Mouse (Mus musculus) neural tube, embryonic 11.5 days (tissue): ENCODE measurements around the gene Tmem163. TPM values are rescaled to one million over a fixed set of nuclear protein-coding genes. Genes with fewer than 3 reads are reported as not detected.

ENCODE experiments used
- ATAC-seq: fragments of 200-750 bp; cut with Nextera tagmentation; 2 replicates; pipeline ENCODE4 v1.8.0; 2017; ENCODE audit warnings: moderate number of reproducible peaks, mild to moderate bottlenecking, moderate TSS enrichment, moderate library complexity; ENCODE audit not compliant: insufficient read depth, low FRiP score, low TSS enrichment
- DNase-seq: peaks from one replicate; pipeline ENCODE4 v3.0.0-alpha.2; 2015; ENCODE audit warnings: low spot score
- H3K27ac ChIP-seq: fragments of 300-500 bp; sonication (generic); 2 replicates; pipeline ENCODE4 v1.5.1; 2014; ENCODE audit warnings: low read depth, mild to moderate bottlenecking, low read length
- H3K27me3 ChIP-seq: fragments of 300-500 bp; sonication (generic); 2 replicates; pipeline ENCODE4 v1.6.1; 2014; ENCODE audit warnings: mild to moderate bottlenecking, low read length, mixed read lengths; ENCODE audit not compliant: control insufficient read depth, insufficient read depth
- H3K36me3 ChIP-seq: fragments of 300-500 bp; sonication (generic); 2 replicates; pipeline ENCODE4 v1.6.1; 2014; ENCODE audit warnings: mild to moderate bottlenecking, low read length, moderate library complexity, mixed read lengths; ENCODE audit not compliant: control insufficient read depth, insufficient read depth
- H3K4me1 ChIP-seq: fragments of 300-500 bp; sonication (generic); 2 replicates; pipeline ENCODE4 v1.6.1; 2014; ENCODE audit warnings: low read length, mixed read lengths; ENCODE audit not compliant: control insufficient read depth, insufficient read depth
- H3K4me2 ChIP-seq: fragments of 300-500 bp; sonication (generic); 2 replicates; pipeline ENCODE4 v1.6.1; 2014; ENCODE audit warnings: low read depth, mild to moderate bottlenecking, moderate library complexity
- H3K4me3 ChIP-seq: fragments of 300-500 bp; sonication (generic); 2 replicates; pipeline ENCODE4 v1.5.1; 2014; ENCODE audit warnings: low read depth, low read length
- H3K9ac ChIP-seq: fragments of 300-500 bp; sonication (generic); 2 replicates; pipeline ENCODE4 v1.6.1; 2014; ENCODE audit warnings: mild to moderate bottlenecking, low read length
- H3K9me3 ChIP-seq: fragments of 300-500 bp; sonication (generic); 2 replicates; pipeline ENCODE4 v1.6.1; 2016; ENCODE audit warnings: low read length; ENCODE audit not compliant: control insufficient read depth
- WGBS: fragments of 180-500 bp; shearing (Covaris S2); extraction: QIAGEN DNeasy Blood & Tissue Kit; methylation state at CpG from one replicate; pipeline ENCODE4 v1.1.7; 2014; 5-methylcytosine and 5-hydroxymethylcytosine counted together
- polyA plus RNA-seq: library from polyadenylated mRNA; unstranded; fragments of >200 nt; fragmentation: Nextera tagmentation; extraction: Ambion mirVana; gene quantifications from 2 replicates; pipeline ENCODE4 v1.2.1, GENCODE M21; 2014

Tmem163 gene
- polyA plus RNA-seq, 1 experiment from 2014 or later: 32.0 TPM

DNA sequence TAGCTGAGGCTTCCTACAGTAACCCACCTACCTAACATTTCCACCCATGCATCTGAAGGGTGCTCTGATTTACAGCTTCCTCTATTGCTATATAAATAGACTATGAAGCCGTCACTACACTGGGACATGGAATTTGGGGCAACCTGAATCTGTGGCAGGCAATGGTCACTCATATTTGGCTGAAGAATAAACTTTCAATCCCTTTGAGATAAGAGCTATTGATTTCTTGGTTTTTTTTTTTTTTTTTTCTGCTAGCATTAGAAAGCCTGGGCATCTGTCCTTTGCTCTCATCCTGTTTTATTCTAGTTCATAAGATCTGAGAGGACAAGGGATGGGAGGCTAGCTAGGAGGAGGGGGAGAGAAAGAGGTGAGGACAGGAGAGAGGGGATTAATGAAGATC, 83.6 kb downstream of the Tmem163 start:
- H3K4me1 ChIP-seq: no peaks in the 10 kb centered on the region
- H3K36me3 ChIP-seq: no peaks in the 10 kb centered on the region
- H3K27me3 ChIP-seq: no peaks in the 10 kb centered on the region
- H3K9ac ChIP-seq: no peak overlapping the region
- H3K4me2 ChIP-seq: no peak overlapping the region
- no peaks in the 10 kb centered on the region for H3K9me3 ChIP-seq
- DNase-seq (no peak), ATAC-seq (no peak)
- WGBS: 40% methylated on average over 1 of the region's 1 CpGs
- H3K4me3 ChIP-seq: no peak overlapping the region
- H3K27ac ChIP-seq: no peak overlapping the region

DNA sequence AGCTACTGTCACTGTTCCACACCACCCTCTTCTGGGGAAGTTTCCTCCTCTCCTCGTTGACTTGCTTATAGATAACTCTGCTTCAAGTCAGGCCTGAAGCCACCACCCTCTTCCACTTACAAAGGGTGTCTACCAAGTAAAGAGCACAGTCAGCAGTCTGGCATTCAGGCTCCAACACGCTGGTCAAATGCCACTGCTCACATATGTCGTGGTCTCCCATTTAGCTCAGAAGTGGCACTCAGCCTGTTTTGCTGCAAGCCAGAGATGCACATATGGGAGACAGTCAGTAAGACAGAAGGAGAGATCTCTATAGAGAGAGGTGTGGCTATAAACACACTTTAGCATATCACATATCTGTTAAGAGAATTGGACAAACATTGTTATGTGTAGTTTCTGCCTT, 89.8 kb downstream of the Tmem163 start:
- Histone ChIP-seq H3K36me3 (no peaks in the 10 kb centered on the region), H3K9me3 (no peaks in the 10 kb centered on the region), H3K4me3 (no peak overlapping the region), H3K4me1 (no peaks in the 10 kb centered on the region), H3K27me3 (no peaks in the 10 kb centered on the region), H3K4me2 (no peak overlapping the region), H3K9ac (no peak overlapping the region), H3K27ac (no peak overlapping the region)
- ATAC-seq (no peak), DNase-seq (no peak)
- WGBS: 90% methylated on average over 3 of the region's 3 CpGs

DNA sequence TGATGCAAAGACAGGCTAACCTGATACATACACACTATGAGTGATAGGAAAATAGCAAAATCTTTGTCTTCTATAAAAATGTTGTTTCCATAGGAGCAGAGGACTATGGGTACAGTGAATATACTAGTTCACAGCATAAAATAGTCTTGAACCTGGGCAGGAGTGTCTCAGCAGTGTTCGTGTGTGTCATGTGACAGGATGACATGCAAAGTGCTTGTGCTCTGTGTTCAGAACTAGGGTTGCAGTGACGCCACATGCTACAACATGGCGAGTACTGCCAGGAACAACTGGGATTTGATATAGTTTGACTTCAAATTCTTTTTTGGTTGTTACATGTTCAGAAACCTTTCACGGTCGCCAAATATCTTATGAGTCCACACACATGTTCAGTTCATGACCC, 92.3 kb downstream of the Tmem163 start:
- ATAC-seq (no peak), DNase-seq (no peak)
- no peaks in the 10 kb centered on the region for H3K27me3 ChIP-seq
- H3K9me3 ChIP-seq: no peaks in the 10 kb centered on the region
- WGBS: 93% methylated on average over 5 of the region's 5 CpGs
- no peaks in the 10 kb centered on the region for H3K4me1 ChIP-seq
- no peak overlapping the region for H3K4me3 ChIP-seq
- H3K27ac ChIP-seq: no peak overlapping the region
- H3K9ac ChIP-seq: no peak overlapping the region
- H3K36me3 ChIP-seq: no peaks in the 10 kb centered on the region
- no peak overlapping the region for H3K4me2 ChIP-seq

DNA sequence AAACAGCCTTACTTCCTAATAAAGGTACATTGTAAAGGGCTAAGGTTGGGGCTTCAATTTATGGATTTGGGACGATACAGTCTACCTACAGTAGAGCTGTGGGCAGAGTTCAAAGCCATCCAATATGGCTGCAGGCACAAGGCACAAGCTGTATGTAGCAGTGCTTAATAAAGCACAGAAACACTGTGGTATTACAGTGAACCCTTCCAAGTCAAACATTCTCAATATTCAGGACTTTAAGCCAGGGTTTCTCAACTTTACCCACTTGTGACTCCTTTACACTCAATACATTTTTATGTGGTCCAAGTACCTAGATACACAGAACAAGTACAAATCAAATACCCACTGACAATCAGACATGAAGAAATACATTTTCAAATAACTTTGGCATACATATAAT, 93.2 kb downstream of the Tmem163 start:
- H3K9ac ChIP-seq: no peak overlapping the region
- no peak overlapping the region for H3K4me2 ChIP-seq
- no peaks in the 10 kb centered on the region for H3K27me3 ChIP-seq
- H3K27ac ChIP-seq: no peak overlapping the region
- H3K9me3 ChIP-seq: no peaks in the 10 kb centered on the region
- H3K36me3 ChIP-seq: no peaks in the 10 kb centered on the region
- no peaks in the 10 kb centered on the region for H3K4me1 ChIP-seq
- DNase-seq (no peak), ATAC-seq (no peak)
- no peak overlapping the region for H3K4me3 ChIP-seq
- WGBS: 90% methylated on average over 1 of the region's 1 CpGs

DNA sequence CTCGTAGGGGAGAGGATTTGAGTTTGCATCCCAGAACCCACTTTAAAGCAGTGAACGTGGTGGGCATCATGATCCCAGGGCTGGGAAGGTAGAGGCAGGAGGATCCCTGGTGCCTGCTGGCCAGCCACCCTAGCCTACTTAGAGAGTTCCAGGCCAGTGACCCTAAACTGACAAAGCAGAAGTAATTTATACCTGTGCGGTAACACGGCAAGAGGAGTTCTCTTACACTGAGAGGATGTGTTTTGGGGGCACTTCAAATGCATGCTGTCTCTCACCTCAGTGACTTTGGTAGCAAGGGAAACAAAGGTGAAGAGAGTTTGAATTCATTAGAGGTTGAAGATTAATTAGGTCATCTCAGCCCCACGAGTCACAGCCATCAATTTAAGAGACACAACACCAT, 101.4 kb downstream of the Tmem163 start:
- H3K9ac ChIP-seq: no peak overlapping the region
- no peaks in the 10 kb centered on the region for H3K9me3 ChIP-seq
- H3K4me2 ChIP-seq: no peak overlapping the region
- H3K4me1 ChIP-seq: peaks cover 16% of the 10 kb centered on the region
- H3K4me3 ChIP-seq: no peak overlapping the region
- ATAC-seq (no peak), DNase-seq (no peak)
- H3K27me3 ChIP-seq: peaks cover 9% of the 10 kb centered on the region; the same call in 1 of the 2 replicates
- no peaks in the 10 kb centered on the region for H3K36me3 ChIP-seq
- 70% methylated on average over 5 of the region's 5 CpGs for WGBS
- no peak overlapping the region for H3K27ac ChIP-seq

DNA sequence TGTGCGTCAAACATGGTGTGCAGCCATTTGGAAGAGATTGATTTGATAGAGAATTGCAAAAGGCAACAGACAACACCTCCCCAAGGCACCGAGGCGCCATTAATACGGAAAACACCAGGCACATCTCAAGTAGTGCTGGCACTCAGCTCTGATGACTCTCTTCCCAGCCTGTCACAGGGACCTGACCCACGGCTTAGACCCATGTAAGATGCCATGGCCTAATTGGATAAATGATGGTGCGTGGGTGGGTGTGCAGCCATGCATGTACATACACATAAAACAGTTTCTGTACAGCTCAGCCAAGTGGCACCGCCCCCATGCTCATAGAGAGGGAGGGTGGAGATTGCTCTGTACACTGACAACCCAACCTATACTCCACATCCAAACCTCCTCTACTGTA, 102.3 kb downstream of the Tmem163 start:
- H3K9me3 ChIP-seq: no peaks in the 10 kb centered on the region
- H3K36me3 ChIP-seq: no peaks in the 10 kb centered on the region
- no peak overlapping the region for H3K4me3 ChIP-seq
- peaks cover 13% of the 10 kb centered on the region; the same call in 1 of the 2 replicates for H3K27me3 ChIP-seq
- 0 out of 2 replicates have a peak overlapping the region, but pooled peaks have one; percentile 15 for H3K4me2 ChIP-seq
- H3K27ac ChIP-seq: no peak overlapping the region
- ATAC-seq (peak; percentile 73), DNase-seq (peak; percentile 53)
- H3K9ac ChIP-seq: no peak overlapping the region
- 57% methylated on average over 7 of the region's 7 CpGs for WGBS
- peaks cover 16% of the 10 kb centered on the region for H3K4me1 ChIP-seq

DNA sequence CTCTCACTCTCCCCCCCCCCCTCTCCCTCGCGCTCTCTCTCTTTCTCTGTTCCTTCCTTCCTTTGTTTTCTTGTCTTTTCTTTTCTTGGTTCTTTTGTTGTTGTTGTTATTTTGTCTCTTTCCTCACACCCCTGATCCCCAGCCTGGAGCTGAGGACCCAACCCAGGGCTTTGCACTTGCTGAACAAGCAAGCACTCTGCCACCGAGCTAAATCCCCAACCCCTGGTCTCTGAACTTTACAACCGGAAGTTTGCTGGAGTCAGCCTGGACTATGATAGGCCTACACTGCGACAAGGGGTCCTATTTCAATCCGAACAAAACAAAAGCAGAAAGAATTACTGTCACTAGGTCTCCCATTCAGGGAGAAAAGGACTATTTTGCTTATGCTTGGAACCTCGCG, 102.8 kb downstream of the Tmem163 start:
- H3K9ac ChIP-seq: no peak overlapping the region
- WGBS: 21% methylated on average over 8 of the region's 8 CpGs
- no peaks in the 10 kb centered on the region for H3K9me3 ChIP-seq
- H3K27me3 ChIP-seq: peaks cover 13% of the 10 kb centered on the region; the same call in 1 of the 2 replicates
- no peak overlapping the region for H3K27ac ChIP-seq
- 0 out of 2 replicates have a peak overlapping the region, but pooled peaks have one; percentile 15 for H3K4me2 ChIP-seq
- H3K36me3 ChIP-seq: no peaks in the 10 kb centered on the region
- ATAC-seq (0 out of 2 replicates have a peak, but pooled peaks have one; percentile 35), DNase-seq (no peak)
- peaks cover 16% of the 10 kb centered on the region for H3K4me1 ChIP-seq
- H3K4me3 ChIP-seq: no peak overlapping the region

DNA sequence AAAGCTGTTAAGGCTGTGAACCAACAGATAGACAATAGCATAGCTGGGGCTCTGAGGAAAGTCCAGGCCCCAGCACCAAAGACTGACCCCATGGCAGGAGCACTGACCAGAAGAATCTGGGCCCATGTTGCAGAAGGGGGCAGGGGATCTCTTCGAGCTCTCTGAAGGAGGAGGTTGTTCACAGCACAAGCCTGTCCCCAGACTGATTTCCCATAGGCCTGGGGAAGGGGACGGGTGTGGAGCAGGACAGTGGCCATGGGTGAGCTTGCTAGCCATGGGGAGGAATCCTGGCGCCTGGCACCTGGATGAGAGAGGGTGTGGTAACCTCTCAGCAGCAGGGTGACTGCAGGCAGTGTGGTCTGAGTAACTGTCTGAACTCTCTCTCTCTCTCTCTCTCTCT, 103.2 kb downstream of the Tmem163 start:
- H3K4me1 ChIP-seq: peaks cover 16% of the 10 kb centered on the region
- no peaks in the 10 kb centered on the region for H3K36me3 ChIP-seq
- H3K27me3 ChIP-seq: peaks cover 13% of the 10 kb centered on the region; the same call in 1 of the 2 replicates
- H3K9me3 ChIP-seq: no peaks in the 10 kb centered on the region
- no peak overlapping the region for H3K27ac ChIP-seq
- no peak overlapping the region for H3K9ac ChIP-seq
- no peak overlapping the region for H3K4me3 ChIP-seq
- WGBS: 21% methylated on average over 3 of the region's 3 CpGs
- DNase-seq: no peak
- peak; percentile 36; the same call in 1 of the 2 replicates for ATAC-seq
- H3K4me2 ChIP-seq: no peak overlapping the region

DNA sequence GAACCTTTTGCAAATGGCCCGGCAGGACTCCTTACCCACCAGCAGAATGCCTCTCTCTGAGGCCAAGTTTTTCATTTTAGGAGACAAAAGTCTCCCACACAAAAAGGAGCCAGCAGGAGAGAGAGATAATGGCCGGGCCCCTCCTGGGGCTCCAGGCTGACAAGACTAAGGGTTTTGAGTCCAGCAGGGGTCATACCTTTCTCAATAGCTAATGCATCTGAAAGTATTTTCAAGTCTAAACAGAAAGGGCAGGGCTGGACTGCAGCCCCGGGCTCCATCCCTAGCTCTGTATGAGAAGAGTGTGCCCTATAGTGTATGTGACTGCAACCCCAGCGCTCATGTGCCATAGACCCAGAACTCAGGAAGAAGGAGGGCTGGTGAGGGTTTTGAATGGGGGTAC, 103.7 kb downstream of the Tmem163 start:
- Histone ChIP-seq H3K4me2 (no peak overlapping the region), H3K36me3 (no peaks in the 10 kb centered on the region), H3K9me3 (no peaks in the 10 kb centered on the region), H3K27ac (no peak overlapping the region), H3K4me1 (peaks cover 16% of the 10 kb centered on the region), H3K4me3 (no peak overlapping the region), H3K9ac (peak overlapping the region; percentile 32), H3K27me3 (peaks cover 14% of the 10 kb centered on the region; the same call in 1 of the 2 replicates)
- DNase-seq (peak; percentile 27), ATAC-seq (peak; percentile 13; the same call in 1 of the 2 replicates)
- 15% methylated on average over 4 of the region's 4 CpGs for WGBS
